Mouse (Mus musculus): ENCODE measurements around the gene Prss2.

DNA sequence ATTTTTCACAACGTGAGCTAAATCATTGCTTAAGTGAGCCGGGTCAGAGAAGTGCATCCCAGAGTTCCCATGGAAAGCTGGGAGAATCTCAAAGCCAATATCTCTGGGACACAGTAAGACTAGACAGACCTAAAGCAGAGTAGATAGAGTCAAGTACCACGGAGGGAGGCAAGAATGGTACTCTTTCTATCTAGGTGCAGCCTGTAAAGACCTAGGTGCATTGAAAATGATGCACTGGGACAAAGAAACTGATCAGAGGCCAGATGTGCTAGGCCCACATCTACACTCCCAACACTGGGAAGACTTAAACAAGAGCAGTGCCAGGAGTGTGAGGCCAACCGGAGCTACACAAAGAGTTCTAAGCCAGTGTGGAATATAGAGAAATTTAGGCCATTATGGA is 23.7 kb downstream of the Prss2 start:
- TF ChIP-seq GATA1 (IDR thresholded peaks at IDR 0.05; ENCODE audit: low read length) = no peak
- no peak for TF ChIP-seq TAL1 (IDR thresholded peaks at IDR 0.05; ENCODE audit: low read length)
